Mouse (Mus musculus) stomach, postnatal 0 days (tissue): Measurements from ENCODE around the gene Mga.

Source experiments
- CTCF ChIP-seq: IDR thresholded peaks from 2 replicates; pipeline ENCODE4 v1.5.1; 2016; ENCODE audit warnings: antibody characterized with exemption, low read depth, mild to moderate bottlenecking, moderate library complexity
- EP300 ChIP-seq: optimal IDR thresholded peaks from 2 replicates; pipeline ENCODE3; 2016; ENCODE audit warnings: antibody characterized with exemption

- TF ChIP-seq CTCF: no peak
- no peak for TF ChIP-seq EP300
Observed at GRCm38 (mm10) chr2:119997354-119997753, 100.3 kb downstream of the Mga start.
